Mouse (Mus musculus) c-Kit-positive CD71-positive TER-119-negative erythroid progenitor cells, embryonic 14.5 days (primary cell): ENCODE data around the gene Prrt4.
"Not testable (repeated sequence)": the region's sequence is repeated elsewhere in the genome, so short reads cannot be mapped to it uniquely, and the experiment has no call there.

Experiments used
- DNase-seq: peaks from one replicate; pipeline ENCODE4 v3.0.0-alpha.2; 2013; ENCODE audit warnings: low read depth

Prrt4 gene

GRCm38 (mm10) chr6:29178888-29179658 is at the start of gene Prrt4:
TSS of gene Prrt4 (minus strand) at chr6:29179584.
- no peak for DNase-seq

- not testable (repeated sequence) for DNase-seq
These were observed 38.3 kb upstream of the Prrt4 start for GRCm38 (mm10) chr6:29217717-29218116.

GRCm38 (mm10) chr6:29215881-29216501 is 36.6 kb upstream of the Prrt4 start, which contains the start of gene Impdh1:
TSS of gene Impdh1 (minus strand) at chr6:29216364.
- peak; percentile 43 for DNase-seq

- no peak for DNase-seq
These were observed 35.8 kb upstream of the Prrt4 start for GRCm38 (mm10) chr6:29215181-29215580.

GRCm38 (mm10) chr6:29214776-29215175 is 35.4 kb upstream of the Prrt4 start:
- DNase-seq = no peak

GRCm38 (mm10) chr6:29214245-29214644 is 34.9 kb upstream of the Prrt4 start:
- DNase-seq = no peak

GRCm38 (mm10) chr6:29213436-29213835 is 34.1 kb upstream of the Prrt4 start:
- no peak for DNase-seq

- DNase-seq = peak; percentile 57
These were observed 32.6 kb upstream of the Prrt4 start for GRCm38 (mm10) chr6:29211806-29212492.

- no peak for DNase-seq
These were observed 31.8 kb upstream of the Prrt4 start for GRCm38 (mm10) chr6:29211146-29211545.

- DNase-seq = no peak
These were observed 31.0 kb upstream of the Prrt4 start for GRCm38 (mm10) chr6:29210231-29210936.

- no peak for DNase-seq
These were observed 28.8 kb upstream of the Prrt4 start for GRCm38 (mm10) chr6:29208178-29208577.

GRCm38 (mm10) chr6:29207017-29207416 is 27.6 kb upstream of the Prrt4 start:
- DNase-seq = no peak

- DNase-seq = no peak
These were observed 26.6 kb upstream of the Prrt4 start for GRCm38 (mm10) chr6:29206006-29206405.

GRCm38 (mm10) chr6:29204932-29205614 is 25.7 kb upstream of the Prrt4 start:
- no peak for DNase-seq

- no peak for DNase-seq
These were observed 24.6 kb upstream of the Prrt4 start for GRCm38 (mm10) chr6:29203861-29204585.

GRCm38 (mm10) chr6:29203096-29203495 is 23.7 kb upstream of the Prrt4 start:
- no peak for DNase-seq

GRCm38 (mm10) chr6:29201988-29202387 is 22.6 kb upstream of the Prrt4 start:
- DNase-seq = no peak

GRCm38 (mm10) chr6:29201341-29201740 is 22.0 kb upstream of the Prrt4 start:
- DNase-seq = no peak

GRCm38 (mm10) chr6:29200496-29200895 is 21.1 kb upstream of the Prrt4 start:
- no peak for DNase-seq

- DNase-seq = no peak
These were observed 20.0 kb upstream of the Prrt4 start for GRCm38 (mm10) chr6:29199223-29199855.
